Mouse (Mus musculus) kidney, adult 2 months (tissue): ENCODE data around the gene Scn5a. TPM values are rescaled to one million over a fixed set of nuclear protein-coding genes. Genes with fewer than 3 reads are reported as not detected.

ENCODE experiments used
- DNase-seq: peaks from one replicate; pipeline ENCODE4 v3.0.0; 2021
- H3K27ac ChIP-seq: fragments of 200-500 bp; 2 replicates; pipeline ENCODE4 v1.5.1; 2012; ENCODE audit warnings: low read depth, low read length, control low read depth, inconsistent platforms; ENCODE audit not compliant: insufficient read depth
- H3K27me3 ChIP-seq: fragments of 200-500 bp; replicated peaks from 2 replicates; pipeline ENCODE4 v1.6.1; 2012; ENCODE audit warnings: mild to moderate bottlenecking, moderate library complexity, low read length, inconsistent platforms; ENCODE audit not compliant: control insufficient read depth, insufficient read depth
- H3K36me3 ChIP-seq: fragments of 200-500 bp; 2 replicates; pipeline ENCODE4 v1.6.1; 2012; ENCODE audit warnings: mild to moderate bottlenecking, moderate library complexity, low read length, inconsistent platforms; ENCODE audit not compliant: control insufficient read depth, insufficient read depth
- H3K4me1 ChIP-seq: fragments of 200-500 bp; 2 replicates; pipeline ENCODE4 v1.6.1; 2011; ENCODE audit warnings: low read length; ENCODE audit not compliant: control insufficient read depth, insufficient read depth
- H3K4me3 ChIP-seq: fragments of 200-500 bp; 2 replicates; pipeline ENCODE4 v1.5.1; 2011; ENCODE audit warnings: mild to moderate bottlenecking, low read depth, low read length, control low read depth; ENCODE audit not compliant: insufficient read depth
- CTCF ChIP-seq: fragments of 200-500 bp; conservative IDR thresholded peaks from 2 replicates; pipeline ENCODE4 v1.5.1; 2011; ENCODE audit warnings: low read depth, mild to moderate bottlenecking, control low read depth, low read length, moderate library complexity, mixed read lengths; ENCODE audit not compliant: insufficient read depth, insufficient read length
- POLR2A ChIP-seq: fragments of 200-500 bp; IDR thresholded peaks from one replicate; pipeline ENCODE4 v1.6.1; 2011; ENCODE audit warnings: low read depth, low read length, control low read depth
- WGBS: fragments of 180-500 bp; shearing (Covaris S2); methylation state at CpG from one replicate; pipeline ENCODE4 v1.1.7; 2018; 5-methylcytosine and 5-hydroxymethylcytosine counted together
- polyA plus RNA-seq: library from polyadenylated mRNA; depleted of rRNA; stranded (reverse); fragments of >200 nt; gene quantifications from 2 replicates; pipeline ENCODE4 v1.2.3, GENCODE M21; 2012

Gene Scn5a
- polyA plus RNA-seq, 1 experiment = 0.72 TPM

DNA sequence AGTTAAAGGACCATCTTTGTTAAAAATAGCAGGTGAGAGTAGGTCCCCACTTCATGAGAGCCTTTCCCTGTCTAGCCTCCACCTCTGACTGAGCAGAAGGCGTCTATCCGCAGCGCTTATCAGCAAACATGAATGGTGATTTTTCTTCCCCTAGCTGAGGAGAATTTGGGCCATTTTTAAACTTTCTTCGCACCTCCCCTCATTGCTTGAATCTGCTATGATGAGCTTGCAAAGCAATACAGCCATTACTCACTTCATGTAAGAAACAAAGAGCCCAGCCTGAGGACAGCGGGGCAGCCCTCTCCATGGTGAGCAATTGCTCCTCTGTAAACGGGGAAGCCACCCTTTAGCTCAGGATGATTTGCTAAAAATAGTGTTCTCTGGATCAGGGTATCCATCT lies 14.0 kb downstream of the Scn5a start:
- Histone ChIP-seq H3K36me3 (no peaks in the 10 kb centered on the region), H3K4me3 (no peak overlapping the region), H3K27ac (no peak overlapping the region), H3K27me3 (no peaks in the 10 kb centered on the region), H3K4me1 (no peaks in the 10 kb centered on the region)
- WGBS = 74% methylated on average over 6 of the region's 6 CpGs
- TF ChIP-seq CTCF (no peak), POLR2A (no peak)
- DNase-seq = no peak

GRCm38 (mm10) chr9:119563617-119564016 lies 15.2 kb downstream of the Scn5a start:
- 57% methylated on average over 6 of the region's 6 CpGs for WGBS
- Histone ChIP-seq H3K27ac (no peak overlapping the region), H3K4me1 (no peaks in the 10 kb centered on the region), H3K27me3 (no peaks in the 10 kb centered on the region), H3K36me3 (no peaks in the 10 kb centered on the region), H3K4me3 (no peak overlapping the region)
- no peak for DNase-seq
- TF ChIP-seq CTCF (no peak), POLR2A (no peak)

DNA sequence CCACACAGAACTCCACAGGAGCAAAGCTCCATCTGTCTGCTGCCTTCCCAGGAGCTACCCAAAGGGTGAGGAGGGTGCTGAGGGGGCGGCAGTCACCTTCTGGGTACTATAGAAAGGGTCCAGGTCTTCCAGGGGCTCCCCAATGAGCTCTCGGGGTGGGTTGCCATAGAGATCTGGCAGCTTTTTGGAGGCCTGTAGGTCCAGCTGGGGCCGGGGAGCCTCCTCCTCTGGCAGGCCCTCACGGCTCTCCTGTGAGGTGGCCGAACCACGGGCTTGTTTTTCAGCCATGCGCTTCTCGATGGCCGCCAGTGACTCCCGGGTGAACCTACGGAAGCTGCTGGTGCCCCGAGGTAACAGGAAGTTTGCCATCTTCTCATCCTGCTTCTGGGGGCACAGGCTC lies 16.6 kb downstream of the Scn5a start:
- Histone ChIP-seq H3K27ac (no peak overlapping the region), H3K27me3 (no peaks in the 10 kb centered on the region), H3K4me3 (no peak overlapping the region), H3K4me1 (no peaks in the 10 kb centered on the region), H3K36me3 (no peaks in the 10 kb centered on the region)
- no peak for DNase-seq
- no peak for TF ChIP-seq CTCF
- no peak for TF ChIP-seq POLR2A
- WGBS = 54% methylated on average over 12 of the region's 12 CpGs

GRCm38 (mm10) chr9:119561746-119562145 lies 17.1 kb downstream of the Scn5a start:
- Histone ChIP-seq H3K4me3 (no peak overlapping the region), H3K36me3 (no peaks in the 10 kb centered on the region), H3K4me1 (no peaks in the 10 kb centered on the region), H3K27me3 (no peaks in the 10 kb centered on the region), H3K27ac (no peak overlapping the region)
- 65% methylated on average over 8 of the region's 8 CpGs for WGBS
- TF ChIP-seq CTCF = no peak
- no peak for TF ChIP-seq POLR2A
- no peak for DNase-seq

GRCm38 (mm10) chr9:119559537-119560276 lies 19.1 kb downstream of the Scn5a start:
- no peak overlapping the region for H3K4me3 ChIP-seq
- DNase-seq = no peak
- WGBS = 70% methylated on average over 16 of the region's 16 CpGs

GRCm38 (mm10) chr9:119558119-119558854 lies 20.5 kb downstream of the Scn5a start:
- Histone ChIP-seq H3K36me3 (no peaks in the 10 kb centered on the region), H3K4me1 (no peaks in the 10 kb centered on the region), H3K27me3 (no peaks in the 10 kb centered on the region), H3K27ac (no peak overlapping the region), H3K4me3 (no peak overlapping the region)
- DNase-seq = peak; percentile 34
- WGBS = 36% methylated on average over 12 of the region's 12 CpGs
- TF ChIP-seq CTCF (peak; percentile 60), POLR2A (no peak)

More at GRCm38 (mm10) chr9:119559537-119560276, 19.1 kb downstream of the Scn5a start:
- Histone ChIP-seq H3K27me3 (no peaks in the 10 kb centered on the region), H3K4me1 (no peaks in the 10 kb centered on the region), H3K27ac (no peak overlapping the region), H3K36me3 (no peaks in the 10 kb centered on the region)
- no peak for TF ChIP-seq POLR2A
- TF ChIP-seq CTCF = no peak

- WGBS = 92% methylated on average over 3 of the region's 3 CpGs
- no peak for DNase-seq
These were observed 22.8 kb downstream of the Scn5a start for GRCm38 (mm10) chr9:119556043-119556442.

More at GRCm38 (mm10) chr9:119556043-119556442, 22.8 kb downstream of the Scn5a start:
- TF ChIP-seq POLR2A (no peak), CTCF (no peak)
- no peaks in the 10 kb centered on the region for H3K36me3 ChIP-seq
- no peak overlapping the region for H3K27ac ChIP-seq
- H3K27me3 ChIP-seq = no peaks in the 10 kb centered on the region
- H3K4me1 ChIP-seq = no peaks in the 10 kb centered on the region
- H3K4me3 ChIP-seq = no peak overlapping the region
